ENCODE assay signal across 13 mouse cellular contexts in genomic region chr11:80523410-80523809, GRCm38 (mm10). TPM values are rescaled to one million over a fixed set of nuclear protein-coding genes. Genes with fewer than 3 reads are reported as not detected.
A peak's percentile ranks its signal among the peaks of the same experiment; 100 is the strongest.
DNase-seq lines count a peak whose midpoint lies in the region; ATAC-seq and TF ChIP-seq lines count a peak whose summit lies in the region.
"Had no signal": no experiment of that assay in that cellular context is flagged by ENCODE, and none has a peak within 500 bp of the region (broad histone marks: within the 10 kb centered on the region; RNA-seq: fewer than 3 reads in every experiment).

No protein-coding gene starts in this region.

- DNase-seq in adrenal gland, postnatal 10 days = peak; percentile 15
- DNase-seq in adrenal gland, postnatal 4 days (ENCODE audit: low spot score in 2 of 2) = no peak
- DNase-seq in lung, embryonic 14.5 days = peak; percentile 29
- no peak for DNase-seq in lung, postnatal 25 days (ENCODE audit: low spot score)
- DNase-seq in kidney, postnatal 25 days = peak; percentile 28 to 56
- DNase-seq in midbrain, postnatal 0 days (ENCODE audit: low spot score) = no peak
- DNase-seq in right cerebral cortex, postnatal 4 days = no peak
- DNase-seq: gastrocnemius, postnatal 25 days had no signal

- no peaks in the 10 kb centered on the region for H3K9me3 ChIP-seq in lung, embryonic 14.5 days (ENCODE audit: low read depth, low read length)
- H3K9me3 ChIP-seq in stomach, embryonic 16.5 days (replicated peaks; ENCODE audit: control insufficient read depth, low read length) = no peaks in the 10 kb centered on the region
- H3K9me3 ChIP-seq in midbrain, postnatal 0 days (ENCODE audit: low read length) = no peaks in the 10 kb centered on the region
- H3K9me3 ChIP-seq: limb, embryonic 10.5 days; midbrain, embryonic 12.5 days had no signal

- no peak overlapping the region for H3K27ac ChIP-seq in lung, embryonic 14.5 days (ENCODE audit: low read depth)
- H3K27ac ChIP-seq in stomach, embryonic 16.5 days (ENCODE audit: low read length) = peak overlapping the region; percentile 8; the same call in 1 of the 2 replicates
- H3K27ac ChIP-seq in midbrain, postnatal 0 days (ENCODE audit: low read depth, low read length) = no peak overlapping the region
- H3K27ac ChIP-seq: limb, embryonic 10.5 days; midbrain, embryonic 12.5 days had no signal

- no peak for TF ChIP-seq CTCF in lung, embryonic 14.5 days (IDR thresholded peaks at IDR 0.05; ENCODE audit: low read depth)
- no peak for TF ChIP-seq CTCF in midbrain, postnatal 0 days (IDR thresholded peaks at IDR 0.05)

- no peak for ATAC-seq in lung, embryonic 14.5 days (ENCODE audit: insufficient read depth)
- ATAC-seq in stomach, embryonic 16.5 days (ENCODE audit: insufficient read depth, low FRiP score) = no peak
- no peak for ATAC-seq in midbrain, postnatal 0 days (ENCODE audit: low FRiP score)
- ATAC-seq: forebrain, embryonic 14.5 days; hindbrain, embryonic 16.5 days had no signal

- H3K36me3 ChIP-seq in lung, embryonic 14.5 days (ENCODE audit: insufficient read depth) = no peaks in the 10 kb centered on the region
- H3K36me3 ChIP-seq in stomach, embryonic 16.5 days (ENCODE audit: control insufficient read depth, insufficient read depth, low read length) = no peaks in the 10 kb centered on the region
- H3K36me3 ChIP-seq in midbrain, postnatal 0 days (ENCODE audit: insufficient read depth, low read length) = no peaks in the 10 kb centered on the region
- H3K36me3 ChIP-seq: limb, embryonic 10.5 days; midbrain, embryonic 12.5 days had no signal

- no peak overlapping the region for H3K4me3 ChIP-seq in lung, embryonic 14.5 days (ENCODE audit: low read depth, low read length)
- H3K4me3 ChIP-seq in stomach, embryonic 16.5 days (replicated peaks; ENCODE audit: low read length) = no peak overlapping the region
- no peak overlapping the region for H3K4me3 ChIP-seq in midbrain, postnatal 0 days (ENCODE audit: low read depth, low read length)
- H3K4me3 ChIP-seq: limb, embryonic 10.5 days; midbrain, embryonic 12.5 days had no signal

- no peak overlapping the region for H3K9ac ChIP-seq in lung, embryonic 14.5 days
- no peak overlapping the region for H3K9ac ChIP-seq in stomach, embryonic 16.5 days (ENCODE audit: low read length)
- no peak overlapping the region for H3K9ac ChIP-seq in midbrain, postnatal 0 days (replicated peaks; ENCODE audit: low read length, poor library complexity, severe bottlenecking)
- H3K9ac ChIP-seq: midbrain, embryonic 12.5 days had no signal

- no peak overlapping the region for H3K4me2 ChIP-seq in lung, embryonic 14.5 days
- H3K4me2 ChIP-seq in stomach, embryonic 16.5 days (ENCODE audit: low read depth, low read length) = no peak overlapping the region
- H3K4me2 ChIP-seq in midbrain, postnatal 0 days (ENCODE audit: low read depth, low read length, poor library complexity, severe bottlenecking) = no peak overlapping the region
- H3K4me2 ChIP-seq: midbrain, embryonic 12.5 days had no signal

- H3K27me3 ChIP-seq in lung, embryonic 14.5 days (ENCODE audit: insufficient read depth, low read length) = no peaks in the 10 kb centered on the region
- no peaks in the 10 kb centered on the region for H3K27me3 ChIP-seq in stomach, embryonic 16.5 days (ENCODE audit: control insufficient read depth, insufficient read depth, low read length)
- no peaks in the 10 kb centered on the region for H3K27me3 ChIP-seq in midbrain, postnatal 0 days (ENCODE audit: insufficient read depth, low read length)

- peaks cover 5% of the 10 kb centered on the region; the same call in 1 of the 2 replicates for H3K4me1 ChIP-seq in lung, embryonic 14.5 days (ENCODE audit: insufficient read depth)
- H3K4me1 ChIP-seq in stomach, embryonic 16.5 days (ENCODE audit: control insufficient read depth, insufficient read depth, low read length) = no peaks in the 10 kb centered on the region
- peaks cover 14% of the 10 kb centered on the region for H3K4me1 ChIP-seq in midbrain, postnatal 0 days (ENCODE audit: insufficient read depth, low read length)

- 63% methylated on average over 4 of the region's 4 CpGs for WGBS in lung, embryonic 14.5 days
- 71% methylated on average over 4 of the region's 4 CpGs for WGBS in stomach, embryonic 16.5 days
- WGBS in midbrain, postnatal 0 days = 67% methylated on average over 4 of the region's 4 CpGs

RNA-seq across cellular contexts. Expression of gene Cdk5r1, which starts 46.6 kb away (rescaled TPM):
- total RNA-seq in adrenal gland, postnatal 10 days (2021) = 1 to 10 TPM; 2.2 to 3.9 TPM
- 1 to 10 TPM; 8.0 to 9.6 TPM for total RNA-seq in adrenal gland, postnatal 4 days (2021)
- polyA plus RNA-seq in lung, embryonic 14.5 days (2014; fragmentation: Nextera tagmentation; extraction: Ambion mirVana) = 0.88 and 0.96 TPM in 2 replicates
- polyA plus RNA-seq in stomach, embryonic 16.5 days (2015; fragmentation: Nextera tagmentation; extraction: Ambion mirVana) = 0.97 and 1.3 TPM in 2 replicates
- total RNA-seq in midbrain, postnatal 0 days (2014; rRNA removed) = 376 and 420 TPM in 2 replicates
- 77.3 and 85.2 TPM in 2 replicates for polyA plus RNA-seq in midbrain, postnatal 0 days (2015; fragmentation: Nextera tagmentation; extraction: Ambion mirVana)

Comparison
In these comparisons a context has a peak if more than half of its experiments do, and no peak if none do; other contexts are left out.
1. DNase-seq: peak in adrenal gland, postnatal 10 days (single experiment), lung, embryonic 14.5 days (single experiment) and kidney, postnatal 25 days (2 of 2); none in adrenal gland, postnatal 4 days (0 of 2), lung, postnatal 25 days (single experiment), midbrain, postnatal 0 days (single experiment) and right cerebral cortex, postnatal 4 days (single experiment).
2. RNA of gene Cdk5r1, which starts 46.6 kb away (total RNA-seq): 376 to 420 TPM in midbrain, postnatal 0 days; 8.0 to 9.6 TPM in adrenal gland, postnatal 4 days and 2.2 to 3.9 TPM in adrenal gland, postnatal 10 days; every median in the first group is over 10 times any median in the second.